Mouse (Mus musculus) lung, postnatal 36 days (tissue): ENCODE data around the gene Esp22.
"Not testable (repeated sequence)": the region's sequence is repeated elsewhere in the genome, so short reads cannot be mapped to it uniquely, and the experiment has no call there.

ENCODE experiments used
- DNase-seq: peaks from one replicate; pipeline ENCODE4 v3.0.0; 2022; ENCODE audit warnings: mixed read lengths

The Esp22 gene

GRCm38 (mm10) chr17:39095034-39095433 is at the start of gene Esp22:
Esp22 (plus strand) TSS chr17:39095334.
- no peak for DNase-seq

DNA sequence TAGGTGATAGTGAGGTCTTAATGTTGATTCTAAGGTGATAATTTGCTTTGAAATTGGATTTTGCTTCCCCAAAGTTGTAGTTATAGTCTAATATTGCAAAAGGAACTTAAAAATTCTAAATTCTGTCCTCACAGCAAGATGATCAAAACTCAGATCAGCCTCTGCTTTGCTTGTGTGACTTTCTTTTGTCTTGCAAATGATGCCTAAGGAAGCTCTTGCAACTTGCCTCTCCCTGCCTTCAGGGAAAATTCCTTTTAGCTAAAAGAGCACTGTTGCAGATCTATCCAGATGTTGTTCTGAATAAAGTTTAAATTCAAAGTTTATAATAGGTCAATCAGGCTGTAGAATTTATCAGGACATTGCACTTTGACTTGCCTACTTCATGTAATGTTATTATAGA is 31.5 kb upstream of the Esp22 start:
- DNase-seq: no peak

DNA sequence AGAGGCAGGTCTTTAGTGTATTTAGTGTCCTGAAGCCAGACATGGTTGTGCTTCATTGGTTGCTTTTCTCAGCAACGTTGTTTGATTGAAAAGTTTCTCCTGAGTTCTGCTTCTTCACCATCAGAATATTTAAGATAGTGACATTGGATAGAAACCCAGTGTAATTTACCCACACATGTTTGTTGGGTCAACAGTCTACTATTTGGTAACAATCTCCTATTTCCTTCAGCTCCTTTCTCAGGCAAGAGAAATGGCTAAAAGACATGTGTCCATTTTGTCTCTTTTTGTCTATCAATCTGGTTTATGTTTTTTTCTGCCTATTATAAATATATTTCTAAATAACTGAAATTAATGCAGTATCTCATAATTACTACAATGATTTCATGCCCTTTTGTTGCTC is 18.2 kb upstream of the Esp22 start, which contains the start of gene Esp23:
Gene Esp23, minus strand, starts transcription at position 101 of the 400 bp plus-strand sequence.
- no peak for DNase-seq

- not testable (repeated sequence) for DNase-seq
Measured at GRCm38 (mm10) chr17:39107126-39107525, 12.0 kb downstream of the Esp22 start.

- not testable (repeated sequence) for DNase-seq
Measured at GRCm38 (mm10) chr17:39129156-39129555, 34.0 kb downstream of the Esp22 start.
